11 mouse cellular contexts compared by ENCODE assay signal in the genomic region with DNA sequence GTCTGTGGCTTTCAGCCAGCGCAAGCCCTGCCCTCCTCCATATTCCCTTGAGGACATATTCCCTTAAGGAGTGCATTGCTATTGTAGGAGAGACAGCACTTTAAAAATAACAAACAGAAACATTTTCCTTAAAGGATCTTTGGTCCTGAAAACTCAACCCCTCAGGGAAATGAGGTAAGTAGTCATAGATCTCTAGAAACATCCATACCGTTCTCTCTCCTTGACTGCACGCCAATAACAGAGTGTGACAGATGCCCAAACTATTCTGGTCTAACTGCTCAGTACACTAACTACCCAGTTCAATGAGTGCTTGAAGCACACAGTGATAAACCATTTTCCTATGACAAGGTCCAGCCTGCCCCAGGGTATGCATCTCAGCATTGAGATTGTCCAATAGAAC. TPM values are rescaled to one million over a fixed set of nuclear protein-coding genes. Genes with fewer than 3 reads are reported as not detected.
DNase-seq lines count a peak whose midpoint lies in the region; ATAC-seq and TF ChIP-seq lines count a peak whose summit lies in the region.
"Had no signal": no experiment of that assay in that cellular context is flagged by ENCODE, and none has a peak within 500 bp of the region (broad histone marks: within the 10 kb centered on the region; RNA-seq: fewer than 3 reads in every experiment).

No protein-coding gene starts in this region.

- H3K9ac ChIP-seq in kidney, postnatal 0 days (ENCODE audit: low read depth, low read length), result no peak overlapping the region
- H3K9ac ChIP-seq in forebrain, embryonic 14.5 days (ENCODE audit: low read length), result no peak overlapping the region
- H3K9ac ChIP-seq in midbrain, embryonic 16.5 days (ENCODE audit: low read depth, low read length), result peak overlapping the region; percentile 61; the same call in 1 of the 2 replicates
- H3K9ac ChIP-seq: liver, embryonic 13.5 days had no signal

- H3K27ac ChIP-seq in kidney, postnatal 0 days, result no peak overlapping the region
- H3K27ac ChIP-seq in forebrain, embryonic 14.5 days (ENCODE audit: low read depth, low read length), result peak overlapping the region; percentile 22; the same call in 1 of the 2 replicates
- H3K27ac ChIP-seq in midbrain, embryonic 16.5 days (ENCODE audit: low read length), result peak overlapping the region; percentile 82; the same call in 1 of the 2 replicates
- H3K27ac ChIP-seq: liver, embryonic 13.5 days had no signal

- no peak for TF ChIP-seq CTCF in kidney, postnatal 0 days (IDR thresholded peaks at IDR 0.05; ENCODE audit: low read depth)

- no peak overlapping the region for H3K4me3 ChIP-seq in kidney, postnatal 0 days (replicated peaks; ENCODE audit: low read depth, low read length)
- no peak overlapping the region for H3K4me3 ChIP-seq in forebrain, embryonic 14.5 days (ENCODE audit: low read depth, low read length)
- no peak overlapping the region for H3K4me3 ChIP-seq in midbrain, embryonic 16.5 days (ENCODE audit: low read depth, low read length)
- H3K4me3 ChIP-seq: liver, embryonic 13.5 days had no signal

- H3K4me2 ChIP-seq in kidney, postnatal 0 days (ENCODE audit: low read length), result peak overlapping the region; percentile 34; the same call in 1 of the 2 replicates
- peak overlapping the region; percentile 46; the same call in 1 of the 2 replicates for H3K4me2 ChIP-seq in forebrain, embryonic 14.5 days (ENCODE audit: low read length)
- H3K4me2 ChIP-seq in midbrain, embryonic 16.5 days (ENCODE audit: low read length), result peak overlapping the region; percentile 62
- H3K4me2 ChIP-seq: liver, embryonic 13.5 days had no signal

- peak; percentile 27 for DNase-seq in adrenal gland, postnatal 10 days
- DNase-seq in adrenal gland, adult 18-20 months (ENCODE audit: low spot score in 2 of 2), result no peak
- no peak for DNase-seq in kidney, postnatal 0 days (ENCODE audit: low spot score)
- DNase-seq in kidney, adult 18-20 months, result no peak
- no peak for DNase-seq in forebrain, embryonic 14.5 days (ENCODE audit: low spot score)
- no peak for DNase-seq in left cerebral cortex, postnatal 4 days
- no peak for DNase-seq in spleen, postnatal 10 days (ENCODE audit: low spot score in 2 of 2)
- DNase-seq: liver, embryonic 13.5 days had no signal

- no peaks in the 10 kb centered on the region for H3K4me1 ChIP-seq in kidney, postnatal 0 days (replicated peaks; ENCODE audit: insufficient read depth, low read length)
- peaks cover 8% of the 10 kb centered on the region; the same call in 1 of the 2 replicates for H3K4me1 ChIP-seq in forebrain, embryonic 14.5 days (ENCODE audit: control insufficient read depth, insufficient read depth, low read length)
- peaks cover 14% of the 10 kb centered on the region for H3K4me1 ChIP-seq in midbrain, embryonic 16.5 days (ENCODE audit: control insufficient read depth, insufficient read depth, low read length)

- no peak for ATAC-seq in kidney, postnatal 0 days (replicated peaks; ENCODE audit: low FRiP score, low read depth)
- ATAC-seq in forebrain, embryonic 14.5 days, result no peak; the same call in 1 of the 2 replicates
- ATAC-seq in midbrain, embryonic 16.5 days, result no peak

- intact Hi-C loops in left cerebral cortex, postnatal 4 days (cut with DNase I), result no loop called here

- H3K27me3 ChIP-seq in kidney, postnatal 0 days (ENCODE audit: insufficient read depth, low read length), result no peaks in the 10 kb centered on the region
- H3K27me3 ChIP-seq in forebrain, embryonic 14.5 days (replicated peaks; ENCODE audit: control insufficient read depth, insufficient read depth, low read length), result no peaks in the 10 kb centered on the region
- H3K27me3 ChIP-seq in midbrain, embryonic 16.5 days (ENCODE audit: control insufficient read depth, insufficient read depth, low read depth, low read length), result peaks cover 11% of the 10 kb centered on the region

- no peaks in the 10 kb centered on the region for H3K36me3 ChIP-seq in kidney, postnatal 0 days (ENCODE audit: insufficient read depth, low read length)
- H3K36me3 ChIP-seq in forebrain, embryonic 14.5 days (ENCODE audit: control insufficient read depth, insufficient read depth, low read length), result no peaks in the 10 kb centered on the region
- no peaks in the 10 kb centered on the region for H3K36me3 ChIP-seq in midbrain, embryonic 16.5 days (ENCODE audit: control insufficient read depth, insufficient read depth, low read length)
- H3K36me3 ChIP-seq: liver, embryonic 13.5 days had no signal

- no peaks in the 10 kb centered on the region for H3K9me3 ChIP-seq in kidney, postnatal 0 days (replicated peaks; ENCODE audit: low read length)
- H3K9me3 ChIP-seq in forebrain, embryonic 14.5 days (replicated peaks; ENCODE audit: control insufficient read depth, low read length), result no peaks in the 10 kb centered on the region
- no peaks in the 10 kb centered on the region for H3K9me3 ChIP-seq in midbrain, embryonic 16.5 days (replicated peaks; ENCODE audit: control insufficient read depth, low read length, poor library complexity, severe bottlenecking)
- H3K9me3 ChIP-seq: liver, embryonic 13.5 days had no signal

- 64% methylated on average over 3 of the region's 3 CpGs for WGBS in kidney, postnatal 0 days
- WGBS in forebrain, embryonic 14.5 days, result 68% methylated on average over 3 of the region's 3 CpGs
- 42% methylated on average over 3 of the region's 3 CpGs for WGBS in midbrain, embryonic 16.5 days

RNA-seq across cellular contexts. Expression of gene Fgf8, which starts 24.4 kb away (rescaled TPM):
- total RNA-seq in adrenal gland, postnatal 10 days (2021), result not detected
- total RNA-seq in adrenal gland, adult 18-20 months (2021), result not detected
- polyA plus RNA-seq in kidney, postnatal 0 days (2015; fragmentation: Nextera tagmentation; extraction: Ambion mirVana), result 20.8 and 24.2 TPM in 2 replicates
- 0.88 and 2.4 TPM in 2 replicates for polyA plus RNA-seq in forebrain, embryonic 14.5 days (2014; fragmentation: Nextera tagmentation; extraction: Ambion mirVana)
- 0.23 and 1.2 TPM in 2 replicates for polyA plus RNA-seq in midbrain, embryonic 16.5 days (2015; fragmentation: Nextera tagmentation; extraction: Ambion mirVana)
- total RNA-seq in left cerebral cortex, postnatal 4 days (2021), result not detected
- total RNA-seq: layer of hippocampus, adult 8-10 months; neutrophil, adult 5-6 weeks had no signal
- polyA plus RNA-seq: liver, embryonic 13.5 days had no signal

RNA-seq across cellular contexts. Expression of gene Npm3, which starts 31.1 kb away (rescaled TPM):
- total RNA-seq in adrenal gland, postnatal 10 days (2021), result 10 to 100 TPM; 29.0 to 31.5 TPM
- total RNA-seq in adrenal gland, adult 18-20 months (2021), result 10 to 100 TPM; 28.5 to 30.7 TPM
- 16.7 and 18.0 TPM in 2 replicates for polyA plus RNA-seq in kidney, postnatal 0 days (2015; fragmentation: Nextera tagmentation; extraction: Ambion mirVana)
- 11.7 and 12.7 TPM in 2 replicates for polyA plus RNA-seq in forebrain, embryonic 14.5 days (2014; fragmentation: Nextera tagmentation; extraction: Ambion mirVana)
- polyA plus RNA-seq in midbrain, embryonic 16.5 days (2015; fragmentation: Nextera tagmentation; extraction: Ambion mirVana), result 7.9 TPM in 2 replicates
- total RNA-seq in left cerebral cortex, postnatal 4 days (2021), result 10 to 100 TPM; 26.3 to 31.6 TPM

RNA-seq across cellular contexts. Expression of gene Fbxw4, which starts 58.2 kb away (rescaled TPM):
- 10 to 100 TPM; 33.8 to 37.1 TPM for total RNA-seq in adrenal gland, postnatal 10 days (2021)
- 10 to 100 TPM; 30.9 to 47.7 TPM for total RNA-seq in adrenal gland, adult 18-20 months (2021)
- polyA plus RNA-seq in kidney, postnatal 0 days (2015; fragmentation: Nextera tagmentation; extraction: Ambion mirVana), result 4.8 and 5.9 TPM in 2 replicates
- polyA plus RNA-seq in forebrain, embryonic 14.5 days (2014; fragmentation: Nextera tagmentation; extraction: Ambion mirVana), result 4.0 and 4.7 TPM in 2 replicates
- 4.2 and 5.6 TPM in 2 replicates for polyA plus RNA-seq in midbrain, embryonic 16.5 days (2015; fragmentation: Nextera tagmentation; extraction: Ambion mirVana)
- 10 to 100 TPM; 31.0 to 37.3 TPM for total RNA-seq in left cerebral cortex, postnatal 4 days (2021)
